Mouse (Mus musculus) thymus, postnatal 0 days (tissue): Measurements from ENCODE around the gene Ttc30b. TPM values are rescaled to one million over a fixed set of nuclear protein-coding genes. Genes with fewer than 3 reads are reported as not detected.
A peak's percentile ranks its signal among the peaks of the same experiment; 100 is the strongest.
"Not testable (repeated sequence)": the region's sequence is repeated elsewhere in the genome, so short reads cannot be mapped to it uniquely, and the experiment has no call there.

Experiments
- DNase-seq: peaks from one replicate; pipeline ENCODE4 v3.0.0-alpha.2; 2015; ENCODE audit warnings: low spot score
- polyA plus RNA-seq: library from polyadenylated mRNA; unstranded; fragments of >200 nt; fragmentation: Nextera tagmentation; extraction: Ambion mirVana; gene quantifications from 2 replicates; pipeline ENCODE4 v1.2.1, GENCODE M21; 2015

Ttc30b gene
- polyA plus RNA-seq, 1 experiment from 2014 or later, result 4.2 TPM

DNA sequence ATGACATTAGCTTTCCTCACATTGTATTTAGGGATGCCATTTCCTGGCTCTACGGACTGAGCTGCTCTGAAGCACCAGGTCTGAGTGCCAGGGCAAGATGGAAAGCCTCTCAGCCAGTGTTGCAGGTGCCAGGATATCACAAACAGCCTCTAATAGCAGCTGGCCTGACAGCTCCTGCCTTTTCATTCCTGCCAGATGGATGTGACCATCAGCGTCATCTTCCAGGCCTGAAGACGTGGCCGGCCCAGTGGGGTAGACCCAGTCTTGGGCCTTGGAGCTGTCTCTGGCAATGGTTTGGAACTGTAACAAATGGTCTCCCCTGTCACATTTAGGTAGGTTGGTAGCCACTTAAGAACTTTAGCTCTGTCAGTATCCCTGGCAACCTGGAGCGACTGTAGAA, 14.9 kb upstream of the Ttc30b start:
- DNase-seq, result no peak

- DNase-seq, result no peak
Observed at GRCm38 (mm10) chr2:75950685-75951084, 12.3 kb upstream of the Ttc30b start.

DNA sequence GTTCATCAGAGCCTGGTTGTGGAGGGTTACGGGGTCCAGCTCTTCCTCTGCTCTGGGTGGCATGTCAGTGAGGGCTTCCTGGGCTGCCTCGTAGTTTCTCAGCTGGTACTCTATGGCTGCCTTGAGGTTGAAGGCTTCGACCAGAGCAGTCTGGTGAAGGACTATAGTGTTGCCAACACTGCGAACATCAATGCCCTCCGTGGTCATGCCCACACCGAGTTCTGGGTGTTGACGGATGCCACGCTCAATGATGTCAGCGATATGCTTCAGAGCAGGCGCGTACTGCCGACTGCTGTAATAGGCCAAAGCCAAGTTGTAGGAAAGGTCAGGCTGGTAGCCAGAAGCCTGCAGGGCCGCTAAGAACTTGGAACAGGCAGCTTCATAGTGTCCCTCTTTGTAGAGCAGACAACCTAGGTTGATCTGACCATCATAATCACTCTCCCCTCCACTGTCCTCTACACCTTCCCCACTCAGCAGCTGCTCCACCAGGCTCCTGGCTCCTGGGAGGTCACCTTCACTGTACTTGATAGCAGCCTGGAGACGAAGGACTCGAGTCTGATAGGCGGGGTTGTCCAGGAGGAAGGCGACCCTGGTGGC, 767 bp downstream of the Ttc30b start:
- not testable (repeated sequence) for DNase-seq

DNA sequence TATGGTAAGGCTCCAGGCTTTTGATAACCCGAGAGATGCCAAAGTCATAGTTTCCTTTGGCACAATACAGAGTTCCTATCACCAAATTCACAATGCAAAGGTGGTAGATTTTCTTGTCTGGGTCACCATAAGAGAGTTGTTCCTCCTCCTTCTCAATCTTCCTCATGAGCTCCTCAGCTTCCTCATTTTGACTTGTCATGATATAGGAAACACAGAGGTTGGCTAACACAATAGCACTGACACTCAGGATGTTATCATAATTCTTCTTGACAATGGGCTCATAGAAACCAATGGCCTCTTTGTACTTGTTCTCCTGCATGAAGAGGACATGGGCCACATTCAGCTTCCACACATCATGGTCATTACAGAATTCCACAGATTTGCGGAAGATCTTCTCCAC, 1.7 kb downstream of the Ttc30b start:
- not testable (repeated sequence) for DNase-seq

DNA sequence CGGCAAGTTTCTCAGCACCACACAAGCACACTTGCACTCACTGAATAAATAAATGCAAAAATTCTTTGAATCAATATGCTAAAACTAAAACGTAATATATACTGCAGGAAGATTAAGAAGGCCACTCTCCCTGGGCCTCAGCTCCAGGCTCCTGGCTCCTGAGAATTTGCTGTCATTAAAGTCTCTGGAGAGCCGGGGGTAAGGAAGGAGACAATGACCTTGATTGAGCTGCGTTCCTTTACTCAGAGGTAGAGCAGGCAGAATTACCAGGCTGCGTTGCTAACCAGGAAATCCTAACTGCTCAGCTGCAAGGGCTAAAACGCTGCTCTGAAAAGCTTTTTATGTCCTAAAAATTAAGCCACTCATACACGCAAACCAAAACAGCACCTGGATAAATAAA, 4.8 kb downstream of the Ttc30b start:
- no peak for DNase-seq

DNA sequence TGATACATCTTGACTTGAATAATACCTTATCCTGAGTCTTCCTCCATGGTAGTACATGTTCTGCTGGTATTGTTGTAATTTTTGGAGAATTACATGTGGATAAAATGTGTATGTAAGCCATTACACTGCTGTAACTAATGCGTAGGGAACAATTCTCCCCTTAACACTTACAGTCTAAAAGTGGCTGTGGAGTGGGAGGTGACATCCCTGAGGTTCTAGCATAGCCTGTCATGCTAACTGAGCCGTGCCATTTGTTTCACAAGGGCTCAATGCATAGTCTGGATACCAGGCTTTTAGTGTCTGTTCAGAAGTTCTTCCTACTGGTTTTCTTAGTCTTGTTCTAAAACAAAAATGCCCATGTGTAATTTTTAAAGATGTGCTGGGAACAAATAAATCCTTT, 7.4 kb downstream of the Ttc30b start:
- DNase-seq, result no peak

DNA sequence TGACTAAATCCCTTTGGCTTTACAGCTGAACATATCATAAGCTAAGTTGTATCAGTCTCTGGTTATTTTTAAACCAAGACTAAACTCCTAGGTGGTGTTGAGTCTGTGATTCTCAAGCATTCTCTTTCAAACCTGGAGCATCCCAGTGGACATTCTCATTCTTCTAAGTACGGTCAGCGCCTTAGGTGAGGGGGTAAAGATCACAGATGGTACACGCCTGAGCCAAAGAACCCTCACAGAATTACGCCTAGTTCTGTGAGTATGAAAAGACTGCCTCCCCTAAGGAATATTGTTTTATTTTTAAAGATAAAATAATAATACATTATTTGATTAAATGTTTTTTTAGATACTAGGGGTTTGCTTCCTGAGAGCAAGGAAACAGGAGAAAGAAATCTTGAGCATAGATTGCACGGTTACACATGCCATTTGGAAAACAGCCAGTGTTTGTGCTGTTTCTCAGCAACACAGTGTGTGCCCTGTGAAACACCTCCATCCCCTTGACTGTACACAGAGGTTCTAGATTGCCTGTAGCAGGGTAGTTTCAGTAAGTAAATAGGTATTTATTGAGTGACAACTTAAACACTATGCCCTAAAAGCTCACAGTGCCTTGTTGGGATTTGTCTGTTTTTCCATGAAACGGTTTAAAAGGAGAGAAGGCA, 8.5 kb downstream of the Ttc30b start:
- DNase-seq, result no peak

DNA sequence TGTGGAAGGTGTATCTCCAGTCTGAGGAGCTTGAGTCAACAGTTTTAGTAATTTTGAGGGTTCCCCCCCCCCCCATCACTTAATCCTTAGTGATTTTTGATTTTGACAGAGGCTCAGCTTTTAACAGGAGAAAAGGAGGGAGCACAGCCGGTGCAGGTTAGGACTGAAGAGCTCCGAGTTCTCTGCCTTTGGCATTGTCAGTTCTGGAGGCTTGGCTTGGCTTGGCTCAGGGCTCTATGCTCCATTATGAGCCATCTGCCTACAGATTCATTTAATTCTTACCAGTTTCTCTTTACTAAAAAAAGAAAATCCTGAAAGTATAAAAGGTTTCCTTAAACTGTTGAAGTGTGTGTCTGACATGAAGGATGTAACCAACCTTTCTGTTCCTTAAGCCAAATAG, 9.2 kb downstream of the Ttc30b start:
- DNase-seq, result no peak

DNA sequence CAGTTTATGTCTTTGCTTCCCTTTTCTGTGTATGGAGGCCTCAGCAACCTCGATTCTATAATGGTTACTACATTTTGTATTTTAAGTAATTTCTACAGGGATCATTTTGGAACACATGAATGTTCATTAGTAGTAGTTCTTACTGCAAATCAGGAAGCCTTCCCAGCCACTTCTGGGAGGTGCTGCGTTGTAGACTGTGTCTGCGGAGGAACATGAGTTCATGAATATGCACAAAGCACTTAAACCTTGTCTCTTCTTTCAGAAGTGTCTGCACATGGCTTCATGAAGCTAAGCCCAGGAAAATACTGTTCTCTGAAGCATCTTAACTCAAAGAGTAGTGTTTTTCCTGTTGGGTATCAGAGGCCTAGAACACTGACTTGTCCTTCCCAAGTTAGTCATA, 10.4 kb downstream of the Ttc30b start:
- no peak for DNase-seq

- no peak for DNase-seq
Observed at GRCm38 (mm10) chr2:75926061-75926460, 12.3 kb downstream of the Ttc30b start.

GRCm38 (mm10) chr2:75923807-75924340, 14.5 kb downstream of the Ttc30b start:
- DNase-seq, result no peak

GRCm38 (mm10) chr2:75915040-75915439, 23.3 kb downstream of the Ttc30b start:
- no peak for DNase-seq

DNA sequence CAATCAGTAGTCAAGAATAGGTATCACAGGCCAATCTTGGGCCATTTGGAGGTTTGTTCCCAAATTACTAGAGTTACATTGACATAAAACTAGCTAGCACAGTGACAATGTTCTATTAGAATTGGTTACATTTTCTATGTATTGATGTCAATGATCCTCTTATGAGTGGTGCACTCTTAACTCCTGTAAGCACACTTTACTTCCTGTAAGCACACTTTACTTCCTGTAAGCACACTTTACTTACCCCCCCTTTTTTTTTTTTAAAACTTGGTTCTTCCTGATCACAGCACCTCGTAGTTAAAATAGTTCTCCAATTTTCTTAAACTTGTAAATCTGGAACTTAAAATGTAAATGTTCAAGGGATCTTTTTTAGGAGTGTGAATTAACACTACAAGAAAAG, 31.2 kb downstream of the Ttc30b start:
- DNase-seq, result no peak

GRCm38 (mm10) chr2:75901869-75902268, 36.5 kb downstream of the Ttc30b start:
- no peak for DNase-seq

DNA sequence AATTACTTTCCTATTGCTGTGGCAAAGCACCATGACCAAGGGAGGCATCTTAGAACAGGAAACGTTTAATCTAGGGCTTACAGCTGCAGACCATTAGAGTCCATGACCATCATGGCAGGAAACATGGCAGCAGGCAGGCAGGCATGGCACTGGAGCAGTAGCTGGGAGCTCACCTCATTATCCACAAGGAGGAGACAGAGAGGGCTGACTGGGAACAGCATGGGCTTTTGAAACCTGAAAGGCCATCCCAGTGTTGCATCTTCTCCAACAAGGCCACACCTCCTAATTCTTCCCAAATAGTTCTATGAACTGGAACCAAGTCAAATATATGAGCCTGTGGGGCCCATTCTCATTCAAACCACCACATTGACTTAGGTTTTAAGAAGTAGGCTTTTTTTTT, 38.1 kb downstream of the Ttc30b start:
- DNase-seq, result no peak

DNA sequence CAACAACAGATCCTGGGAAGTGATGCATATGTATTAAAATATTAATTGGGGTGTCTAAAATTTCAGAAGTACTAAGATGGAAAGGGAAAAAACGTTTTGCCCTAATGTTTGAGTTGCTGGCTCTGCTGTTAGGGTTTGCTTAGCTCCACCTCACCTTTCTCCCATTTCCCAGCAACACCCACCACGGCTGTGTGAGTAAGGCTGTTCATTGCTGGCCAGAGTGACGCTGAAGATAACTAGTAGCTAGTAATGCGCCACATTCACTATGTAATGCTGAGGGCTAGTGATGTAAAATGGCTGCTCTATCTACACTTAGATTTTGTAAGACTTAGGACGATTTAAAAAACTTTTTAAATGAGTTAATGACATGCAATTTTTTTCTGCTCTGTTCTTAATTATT, 42.7 kb downstream of the Ttc30b start:
- no peak for DNase-seq

- peak; percentile 30 for DNase-seq
Observed at GRCm38 (mm10) chr2:75891981-75892380, 46.4 kb downstream of the Ttc30b start.

Other genes starting within 250 kb of the Ttc30b start
- gene Nfe2l2, start 233.9 kb downstream of the Ttc30b start, polyA plus RNA-seq, result 56.6 and 57.3 TPM in 2 replicates
- gene Agps, start 106.4 kb downstream of the Ttc30b start, polyA plus RNA-seq, result 19.0 and 20.8 TPM in 2 replicates
- 0.22 and 0.34 TPM in 2 replicates for gene Ttc30a2, start 39.6 kb upstream of the Ttc30b start, polyA plus RNA-seq
- 4.1 and 4.7 TPM in 2 replicates for gene Ttc30a1, start 43.4 kb upstream of the Ttc30b start, polyA plus RNA-seq